Mouse (Mus musculus): Measurements from ENCODE around the gene Tex19.1.

The Tex19.1 gene

GRCm38 (mm10) chr11:121148193-121148592, 2.2 kb downstream of the Tex19.1 start:
- DNase-seq: no peak

- DNase-seq: no peak
Observed at GRCm38 (mm10) chr11:121154203-121154602, 8.3 kb downstream of the Tex19.1 start.

- peak; percentile 28 to 39 for DNase-seq
Observed at GRCm38 (mm10) chr11:121156411-121156891, 10.5 kb downstream of the Tex19.1 start.

- no peak for DNase-seq
Observed at GRCm38 (mm10) chr11:121159971-121160370, 14.0 kb downstream of the Tex19.1 start, which contains the start of gene Uts2r. Gene Uts2r (plus strand): TSS chr11:121160271.

GRCm38 (mm10) chr11:121160636-121161346, 14.8 kb downstream of the Tex19.1 start:
- no peak for DNase-seq

- no peak for DNase-seq
Observed at GRCm38 (mm10) chr11:121163751-121164150, 17.8 kb downstream of the Tex19.1 start.

- DNase-seq: no peak
Observed at GRCm38 (mm10) chr11:121173203-121173602, 27.3 kb downstream of the Tex19.1 start.

- no peak for DNase-seq
Observed at GRCm38 (mm10) chr11:121174234-121174633, 28.3 kb downstream of the Tex19.1 start.

GRCm38 (mm10) chr11:121176285-121177270, 30.6 kb downstream of the Tex19.1 start:
- peak; percentile 62 to 72 for DNase-seq

- no peak for DNase-seq
Observed at GRCm38 (mm10) chr11:121189681-121190080, 43.7 kb downstream of the Tex19.1 start.

GRCm38 (mm10) chr11:121192742-121193141, 46.8 kb downstream of the Tex19.1 start:
- no peak for DNase-seq

- no peak for DNase-seq
Observed at GRCm38 (mm10) chr11:121193415-121193814, 47.5 kb downstream of the Tex19.1 start.

All from kidney, postnatal 4 days (tissue).